Mouse (Mus musculus): ENCODE data around the gene Gm28171.
"Not testable (repeated sequence)": the region's sequence is repeated elsewhere in the genome, so short reads cannot be mapped to it uniquely, and the experiment has no call there.

- not testable (repeated sequence) for TF ChIP-seq CHD2 (IDR thresholded peaks at IDR 0.05; ENCODE audit: low read depth, low read length); ZC3H11A (IDR thresholded peaks at IDR 0.05; ENCODE audit: borderline replicate concordance, low read depth, low read length); MAFK (IDR thresholded peaks at IDR 0.05; ENCODE audit: insufficient read depth, low read depth, low read length)
Observed at GRCm38 (mm10) chrY:5793095-5793494, at the start of gene Gm28171.

Measured in ES-E14 (cell line).